Mouse (Mus musculus): ENCODE data around the gene Timm17b. TPM values are rescaled to one million over a fixed set of nuclear protein-coding genes. Genes with fewer than 3 reads are reported as not detected.
"Not testable (repeated sequence)": the region's sequence is repeated elsewhere in the genome, so short reads cannot be mapped to it uniquely, and the experiment has no call there.

Gene Timm17b
- polyA plus RNA-seq, 1 experiment, result 139 TPM

DNA sequence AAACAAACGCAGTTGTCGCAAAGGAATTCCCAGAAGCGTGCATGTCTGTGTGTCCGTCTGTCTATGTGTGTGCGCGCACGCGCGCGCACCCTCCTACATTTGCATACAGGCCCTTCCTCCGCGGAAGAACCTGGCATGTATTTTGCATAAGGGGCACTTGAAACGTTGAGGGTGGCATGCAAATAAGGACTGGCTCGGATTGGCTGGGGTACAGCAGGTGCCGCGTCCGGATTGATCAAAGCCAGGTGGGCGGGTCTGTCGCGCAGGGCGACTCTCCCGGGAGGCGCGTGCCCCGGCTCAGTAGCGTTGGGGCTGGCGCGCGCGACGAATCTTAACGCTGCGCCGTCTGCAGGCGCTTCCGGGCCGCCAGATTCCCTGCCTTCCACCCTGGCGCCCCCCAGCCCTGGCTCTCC, 21.1 kb upstream of the Timm17b start, which contains the start of gene Pim2:
Gene Pim2 (plus strand): TSS at position 256 of the 413 bp plus-strand sequence.
- no peaks in the 10 kb centered on the region for H3K27me3 ChIP-seq (replicated peaks)
- peaks cover 52% of the 10 kb centered on the region for H3K36me3 ChIP-seq (replicated peaks; ENCODE audit: low read length)
- peak within 1 kb of the TSS; percentile 95 for H3K4me3 ChIP-seq (replicated peaks)
- 0 out of 2 replicates have a peak, but pooled peaks cover 6% of the 10 kb centered on the region for H3K9me3 ChIP-seq
- H3K4me1 ChIP-seq, result peaks cover 32% of the 10 kb centered on the region
- no peak for TF ChIP-seq GATA1 (IDR thresholded peaks at IDR 0.05; ENCODE audit: borderline replicate concordance, low read length)
- no peak for TF ChIP-seq FLI1 (IDR thresholded peaks at IDR 0.05; ENCODE audit: low read length)

DNA sequence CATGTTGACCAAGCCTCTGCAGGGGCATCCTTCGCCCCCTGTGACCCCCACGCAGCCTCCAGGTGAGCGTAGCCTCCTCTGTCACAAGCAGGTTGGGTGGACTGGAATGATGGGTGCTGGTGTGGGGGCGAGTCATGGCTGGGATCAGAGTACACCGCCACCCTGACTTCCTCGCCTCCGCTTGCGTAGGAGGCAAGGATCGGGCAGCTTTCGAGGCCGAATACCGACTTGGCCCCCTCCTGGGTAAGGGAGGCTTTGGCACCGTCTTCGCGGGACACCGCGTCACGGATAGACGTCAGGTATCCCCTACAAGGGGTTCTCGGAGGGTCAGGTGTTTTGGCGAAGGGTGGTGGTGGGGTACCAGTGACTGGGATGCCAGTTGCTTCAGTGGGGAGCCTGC, 20.7 kb upstream of the Timm17b start:
- H3K36me3 ChIP-seq (replicated peaks; ENCODE audit: low read length), result peaks cover 47% of the 10 kb centered on the region
- peaks cover 27% of the 10 kb centered on the region for H3K4me1 ChIP-seq
- 0 out of 2 replicates have a peak, but pooled peaks cover 6% of the 10 kb centered on the region for H3K9me3 ChIP-seq
- no peaks in the 10 kb centered on the region for H3K27me3 ChIP-seq (replicated peaks)
- TF ChIP-seq FLI1 (IDR thresholded peaks at IDR 0.05; ENCODE audit: low read length) (no peak), GATA1 (IDR thresholded peaks at IDR 0.05; ENCODE audit: borderline replicate concordance, low read length) (no peak)
- peak overlapping the region; percentile 95 for H3K4me3 ChIP-seq (replicated peaks)

DNA sequence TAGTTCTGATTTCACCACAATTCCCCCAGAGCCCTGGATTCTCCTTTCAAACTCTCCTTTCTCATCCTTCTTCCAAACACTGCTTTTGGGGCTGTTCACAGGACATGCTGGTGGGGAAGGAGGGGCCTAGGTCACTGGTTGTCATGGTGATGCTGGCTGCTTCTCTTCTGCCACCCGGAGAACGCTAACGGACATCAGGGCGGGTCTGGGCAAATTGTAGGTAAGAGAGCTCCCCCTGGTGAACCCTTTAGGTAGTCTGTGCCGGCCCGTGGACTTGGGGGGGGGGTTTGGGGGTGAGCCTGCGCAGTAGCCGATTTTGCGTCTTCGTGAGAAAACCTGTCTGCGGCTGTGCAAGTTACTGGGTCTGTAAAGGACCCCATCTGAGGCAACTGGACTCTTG, 19.3 kb upstream of the Timm17b start:
- Histone ChIP-seq H3K36me3 (replicated peaks; ENCODE audit: low read length) (peaks cover 34% of the 10 kb centered on the region), H3K4me1 (peaks cover 25% of the 10 kb centered on the region), H3K9me3 (0 out of 2 replicates have a peak, but pooled peaks cover 6% of the 10 kb centered on the region), H3K27me3 (replicated peaks) (no peaks in the 10 kb centered on the region), H3K4me3 (replicated peaks) (peak overlapping the region; percentile 95)
- TF ChIP-seq GATA1 (IDR thresholded peaks at IDR 0.05; ENCODE audit: borderline replicate concordance, low read length) (no peak), FLI1 (IDR thresholded peaks at IDR 0.05; ENCODE audit: low read length) (no peak)

DNA sequence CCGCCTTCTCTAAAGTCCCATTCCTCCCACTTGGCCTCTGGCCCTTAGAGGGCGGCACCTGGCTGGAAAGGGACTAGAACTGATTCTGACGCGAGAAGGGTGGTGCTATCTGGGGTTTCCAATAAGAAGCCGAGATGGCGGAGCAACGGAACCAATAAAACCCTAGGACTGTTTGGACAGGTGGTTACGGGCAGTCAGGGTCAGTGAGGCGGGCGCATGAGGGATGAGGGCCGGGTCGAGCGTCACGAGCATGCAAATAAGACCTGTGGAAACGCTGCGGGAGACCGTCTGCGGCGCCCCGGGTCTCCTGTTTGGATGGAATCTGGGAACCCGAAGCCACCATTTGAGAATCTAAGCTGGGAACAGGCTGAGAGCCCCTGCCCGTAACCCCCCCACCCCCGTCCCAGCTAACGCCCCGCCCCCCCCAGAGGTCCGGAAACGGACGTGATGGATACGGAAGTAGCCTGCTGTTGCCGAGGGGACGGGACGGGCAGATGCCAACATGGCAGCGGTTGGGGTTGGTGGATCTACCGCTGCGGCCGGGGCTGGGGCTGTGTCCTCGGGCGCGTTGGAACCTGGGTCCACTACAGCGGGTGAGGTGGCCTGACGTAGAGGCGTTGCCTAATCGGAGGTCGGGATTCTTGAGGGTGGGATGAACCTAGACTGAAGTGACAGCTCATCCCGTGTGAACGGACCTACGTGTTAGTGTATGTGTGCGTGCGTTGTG, 15.2 kb upstream of the Timm17b start, which contains the start of gene Slc35a2:
Gene Slc35a2 (plus strand): TSS at position 188 of the 727 bp plus-strand sequence.
- Histone ChIP-seq H3K4me1 (peaks cover 28% of the 10 kb centered on the region), H3K27me3 (replicated peaks) (no peaks in the 10 kb centered on the region), H3K9me3 (no peaks in the 10 kb centered on the region), H3K36me3 (replicated peaks; ENCODE audit: low read length) (peaks cover 46% of the 10 kb centered on the region), H3K4me3 (replicated peaks) (peak within 1 kb of the TSS; percentile 97)
- no peak for TF ChIP-seq GATA1 (IDR thresholded peaks at IDR 0.05; ENCODE audit: borderline replicate concordance, low read length)
- TF ChIP-seq FLI1 (IDR thresholded peaks at IDR 0.05; ENCODE audit: low read length), result no peak

DNA sequence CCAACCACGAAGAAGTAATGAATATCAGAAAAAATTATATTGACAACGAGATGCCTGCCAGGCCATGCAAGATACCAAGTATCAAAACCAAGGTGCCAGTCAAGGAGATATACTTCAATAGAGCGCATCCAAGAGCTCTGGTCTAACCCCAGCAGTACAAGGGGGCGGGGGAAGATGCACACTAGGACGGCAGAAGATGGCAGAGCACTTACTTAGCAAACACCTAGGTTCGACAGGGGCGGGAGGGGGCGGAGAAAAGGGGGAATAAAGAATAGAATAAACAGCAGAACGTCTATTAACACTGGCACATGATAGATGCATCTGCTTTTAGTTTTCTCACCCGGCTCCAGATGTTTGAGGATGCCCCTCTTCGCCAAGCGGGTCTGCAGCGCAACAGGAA, 946 bp upstream of the Timm17b start:
- peaks cover 47% of the 10 kb centered on the region for H3K36me3 ChIP-seq (replicated peaks; ENCODE audit: low read length)
- 0 out of 2 replicates have a peak, but pooled peaks cover 3% of the 10 kb centered on the region for H3K9me3 ChIP-seq

DNA sequence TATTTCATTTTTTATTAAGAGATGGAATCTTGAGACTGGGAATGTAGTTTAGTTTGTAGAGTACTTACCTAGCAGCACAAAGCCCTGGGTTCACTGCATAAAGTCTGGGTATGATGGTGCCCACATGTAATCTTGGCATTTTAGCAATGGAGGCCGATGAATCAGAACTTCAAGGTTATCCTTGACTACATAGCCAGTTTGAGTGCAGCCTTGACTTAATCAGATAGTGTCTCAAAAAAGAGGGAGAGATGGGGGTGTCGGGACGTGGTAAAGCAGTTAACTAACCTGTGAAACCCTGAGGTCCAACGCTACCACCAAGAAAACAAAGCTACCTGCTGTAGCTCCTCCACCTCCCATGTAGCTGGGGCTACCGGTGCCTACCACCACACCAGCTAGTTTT, 5.3 kb downstream of the Timm17b start:
- TF ChIP-seq FLI1 (IDR thresholded peaks at IDR 0.05; ENCODE audit: low read length), result no peak
- TF ChIP-seq GATA1 (IDR thresholded peaks at IDR 0.05; ENCODE audit: borderline replicate concordance, low read length), result no peak
- Histone ChIP-seq H3K36me3 (replicated peaks; ENCODE audit: low read length) (peaks cover 49% of the 10 kb centered on the region), H3K27me3 (replicated peaks) (no peaks in the 10 kb centered on the region), H3K9me3 (peaks cover 5% of the 10 kb centered on the region; the same call in 1 of the 2 replicates), H3K4me1 (peaks cover 9% of the 10 kb centered on the region; the same call in 1 of the 2 replicates), H3K4me3 (replicated peaks) (no peak overlapping the region)

More for the DNA sequence above, 946 bp upstream of the Timm17b start:
- Histone ChIP-seq H3K4me3 (replicated peaks) (peak overlapping the region; percentile 96), H3K4me1 (peaks cover 17% of the 10 kb centered on the region; the same call in 1 of the 2 replicates), H3K27me3 (replicated peaks) (no peaks in the 10 kb centered on the region)
- TF ChIP-seq FLI1 (IDR thresholded peaks at IDR 0.05; ENCODE audit: low read length) (no peak), GATA1 (IDR thresholded peaks at IDR 0.05; ENCODE audit: borderline replicate concordance, low read length) (no peak)

DNA sequence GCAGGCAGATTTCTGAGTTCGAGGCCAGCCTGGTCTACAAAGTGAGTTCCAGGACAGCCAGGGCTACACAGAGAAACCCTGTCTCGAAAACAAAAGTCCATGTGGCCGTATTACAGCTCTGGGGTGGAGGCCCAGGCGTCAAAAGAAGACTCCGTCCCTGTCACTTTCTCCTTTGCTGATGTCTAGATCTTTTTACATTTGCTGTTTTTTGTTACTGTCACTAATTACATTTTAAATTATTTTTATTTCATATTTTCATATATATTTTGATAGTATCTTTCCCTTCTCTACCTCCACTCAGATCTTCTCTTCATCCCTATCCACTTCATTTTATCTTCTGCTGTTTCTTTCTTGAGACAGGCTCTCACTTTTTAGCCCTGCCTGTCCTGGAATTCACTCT, 8.6 kb downstream of the Timm17b start, which contains the start of gene Gm10491:
Gene Gm10491 (minus strand): TSS at position 101 of the 400 bp plus-strand sequence.
- TF ChIP-seq GATA1 (IDR thresholded peaks at IDR 0.05; ENCODE audit: borderline replicate concordance, low read length), result no peak
- H3K9me3 ChIP-seq, result peaks cover 3% of the 10 kb centered on the region; the same call in 1 of the 2 replicates
- no peaks in the 10 kb centered on the region for H3K27me3 ChIP-seq (replicated peaks)
- H3K4me1 ChIP-seq, result no peaks in the 10 kb centered on the region
- H3K4me3 ChIP-seq (replicated peaks), result no peak within 1 kb of the TSS
- H3K36me3 ChIP-seq (replicated peaks; ENCODE audit: low read length), result peaks cover 42% of the 10 kb centered on the region

DNA sequence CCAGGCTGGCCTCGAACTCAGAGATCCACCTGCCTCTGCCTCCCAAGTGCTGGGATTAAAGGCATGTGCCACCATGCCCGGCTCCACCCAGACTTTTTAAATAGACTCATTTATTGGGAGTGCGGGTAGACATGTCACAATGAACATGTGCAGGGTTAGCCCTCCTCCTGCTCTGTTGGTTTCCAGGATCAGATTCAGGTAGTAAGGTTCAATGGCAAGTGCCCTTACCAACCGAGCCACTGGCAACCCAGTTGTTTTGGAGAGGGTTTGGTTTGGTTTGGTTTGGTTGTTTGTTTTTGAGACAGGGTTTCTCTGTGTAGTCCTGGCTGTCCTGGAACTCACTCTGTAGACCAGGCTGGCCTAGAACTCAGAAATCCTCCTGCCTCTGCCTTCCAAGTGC, 10.1 kb downstream of the Timm17b start, which contains the start of gene Gm10490:
Gene Gm10490 (plus strand): TSS at position 301 of the 400 bp plus-strand sequence.
- H3K36me3 ChIP-seq (replicated peaks; ENCODE audit: low read length), result peaks cover 29% of the 10 kb centered on the region
- H3K9me3 ChIP-seq; H3K27me3 ChIP-seq (replicated peaks); H3K4me3 ChIP-seq (replicated peaks); H3K4me1 ChIP-seq: not testable (repeated sequence)

DNA sequence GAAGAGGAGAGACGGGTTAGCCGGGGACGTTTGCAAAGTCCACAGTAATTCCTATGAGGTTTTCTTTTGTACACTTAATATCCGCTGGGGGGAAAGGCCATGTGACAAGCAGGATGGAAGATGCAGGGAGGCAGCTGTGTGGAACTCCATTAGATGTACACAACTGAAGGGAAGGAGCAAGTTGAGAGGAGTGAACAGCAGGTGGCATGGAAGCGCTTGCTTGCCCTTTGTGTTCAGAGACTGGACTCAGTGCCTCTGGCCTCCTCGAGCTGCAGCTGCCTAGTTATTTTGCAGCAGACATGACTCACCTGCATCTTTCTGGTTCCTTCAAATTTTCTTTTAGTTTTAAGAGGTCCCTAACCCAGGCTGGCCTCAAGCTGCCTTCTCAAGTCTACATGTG, 11.3 kb downstream of the Timm17b start:
- H3K4me3 ChIP-seq (replicated peaks), result no peak overlapping the region
- peaks cover 3% of the 10 kb centered on the region; the same call in 1 of the 2 replicates for H3K9me3 ChIP-seq
- TF ChIP-seq FLI1 (IDR thresholded peaks at IDR 0.05; ENCODE audit: low read length), result no peak
- TF ChIP-seq GATA1 (IDR thresholded peaks at IDR 0.05; ENCODE audit: borderline replicate concordance, low read length), result no peak
- peaks cover 21% of the 10 kb centered on the region for H3K36me3 ChIP-seq (replicated peaks; ENCODE audit: low read length)
- H3K27me3 ChIP-seq (replicated peaks), result no peaks in the 10 kb centered on the region
- no peaks in the 10 kb centered on the region for H3K4me1 ChIP-seq

DNA sequence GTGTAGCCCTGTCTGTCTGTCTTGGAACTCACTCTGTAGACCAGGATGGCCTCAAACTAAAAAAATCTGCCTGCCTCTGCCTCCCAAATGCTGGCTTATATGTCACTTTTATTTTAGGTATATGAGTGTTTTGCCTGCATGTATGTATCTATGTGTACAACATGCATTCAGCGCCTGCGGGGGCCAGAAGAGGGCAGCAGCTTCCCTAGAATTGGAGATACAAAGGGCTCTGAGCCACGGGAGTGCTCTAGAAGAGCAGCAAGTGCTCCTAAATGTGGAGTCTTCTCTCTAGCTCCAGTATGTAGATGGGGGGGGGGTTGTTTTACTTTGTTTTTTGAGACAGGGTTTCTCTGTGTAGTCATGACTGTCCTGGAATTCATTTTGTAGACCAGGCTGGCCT, 16.5 kb downstream of the Timm17b start:
- not testable (repeated sequence) for H3K36me3 ChIP-seq (replicated peaks; ENCODE audit: low read length); H3K9me3 ChIP-seq; H3K4me3 ChIP-seq (replicated peaks)
- Histone ChIP-seq H3K27me3 (replicated peaks) (peaks cover 20% of the 10 kb centered on the region), H3K4me1 (peaks cover 11% of the 10 kb centered on the region; the same call in 1 of the 2 replicates)

DNA sequence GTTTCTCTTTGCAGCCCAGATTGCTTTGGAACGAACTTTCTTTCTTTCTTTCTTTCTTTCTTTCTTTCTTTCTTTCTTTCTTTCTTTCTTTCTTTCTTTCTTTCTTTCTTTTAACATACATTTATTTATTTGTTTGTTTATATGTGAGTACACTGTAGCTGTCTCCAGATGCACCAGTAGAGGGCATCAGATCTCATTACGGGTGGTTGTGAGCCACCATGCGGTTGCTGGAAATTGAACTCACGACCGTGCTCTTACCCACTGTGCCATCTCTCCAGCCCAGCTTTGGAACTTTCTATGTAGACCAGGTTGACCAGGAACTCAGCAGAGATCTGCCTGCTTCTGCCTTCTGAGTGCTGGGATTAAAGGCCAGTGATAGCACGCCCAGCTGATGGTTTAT, 18.8 kb downstream of the Timm17b start:
- not testable (repeated sequence) for H3K9me3 ChIP-seq; H3K4me3 ChIP-seq (replicated peaks); H3K36me3 ChIP-seq (replicated peaks; ENCODE audit: low read length)
- Histone ChIP-seq H3K4me1 (peaks cover 29% of the 10 kb centered on the region), H3K27me3 (replicated peaks) (peaks cover 43% of the 10 kb centered on the region)

Data from megakaryocyte, embryonic 14.5 days (primary cell).